Mouse (Mus musculus) heart, adult 18-20 months (tissue): ENCODE data around the gene Mrpl9. TPM values are rescaled to one million over a fixed set of nuclear protein-coding genes. Genes with fewer than 3 reads are reported as not detected.

Experiments
- DNase-seq, 2 experiments: peaks; one replicate each; pipeline ENCODE4 v3.0.0; 2021 to 2022; ENCODE audit warnings: mixed read lengths in 1 of 2
- total RNA-seq, 2 experiments: library from RNA; stranded (reverse); gene quantifications; 2 replicates each; pipeline ENCODE4 v1.2.3; 2021

Gene Mrpl9
- total RNA-seq, 2 experiments from 2014 or later = 66.2 to 74.9 TPM

DNA sequence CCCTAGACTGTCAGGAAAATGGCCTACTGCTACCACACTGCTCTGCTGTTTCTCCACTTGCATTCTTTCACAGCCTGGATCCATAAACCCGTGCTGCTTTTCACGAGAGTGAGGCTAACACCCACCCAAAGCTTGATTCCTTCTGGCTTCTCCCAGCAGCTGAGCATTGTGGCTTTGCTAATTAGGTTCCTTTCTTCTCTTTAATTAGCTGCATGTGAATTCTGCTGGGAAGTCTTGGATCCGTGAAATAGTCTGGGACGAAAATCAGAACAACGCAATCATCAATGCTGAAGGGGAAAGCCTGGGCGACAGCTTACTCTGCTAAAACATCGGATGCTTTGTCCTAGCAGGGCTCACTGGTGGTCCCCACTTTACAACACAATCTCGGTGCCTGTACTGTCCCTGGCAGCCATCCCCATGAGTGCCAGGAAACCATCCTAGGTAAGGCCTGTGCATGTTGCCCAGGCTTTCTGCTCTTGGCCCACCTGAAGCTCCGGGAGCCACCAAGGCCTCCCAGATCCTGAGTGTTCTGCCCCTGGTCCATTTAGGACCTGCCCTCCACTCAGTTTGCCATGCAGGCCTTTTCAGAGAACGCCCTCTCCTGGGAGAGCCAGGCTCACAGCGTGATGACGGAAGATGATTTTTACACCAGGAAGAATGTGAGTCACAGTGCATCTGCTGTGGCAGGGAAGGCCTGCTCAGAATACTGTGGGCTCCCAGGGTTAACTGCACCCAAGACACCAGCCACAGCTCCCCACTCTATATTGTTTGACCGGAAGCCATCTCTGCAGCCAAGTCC, 22.7 kb downstream of the Mrpl9 start:
- DNase-seq = no peak

DNA sequence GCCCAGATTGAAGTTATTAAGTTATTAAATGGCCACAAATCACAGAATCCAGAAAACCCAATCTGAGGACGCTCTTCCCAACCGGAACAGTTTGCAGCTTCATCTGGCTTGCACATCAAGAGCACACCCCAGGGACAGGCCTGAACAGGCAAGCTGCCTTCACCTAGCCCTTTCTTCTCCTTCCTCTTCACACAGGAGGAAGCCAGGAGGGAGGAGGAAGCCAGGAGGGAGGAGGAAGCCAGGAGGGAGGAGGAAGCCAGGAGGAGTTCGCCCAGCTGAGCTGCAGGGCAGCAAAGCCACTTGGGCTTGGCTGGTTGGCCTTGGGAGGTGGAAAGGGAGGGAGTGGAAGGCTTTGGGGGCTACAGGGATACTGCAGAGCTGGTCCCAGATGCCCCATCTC, 25.8 kb downstream of the Mrpl9 start:
- no peak for DNase-seq

DNA sequence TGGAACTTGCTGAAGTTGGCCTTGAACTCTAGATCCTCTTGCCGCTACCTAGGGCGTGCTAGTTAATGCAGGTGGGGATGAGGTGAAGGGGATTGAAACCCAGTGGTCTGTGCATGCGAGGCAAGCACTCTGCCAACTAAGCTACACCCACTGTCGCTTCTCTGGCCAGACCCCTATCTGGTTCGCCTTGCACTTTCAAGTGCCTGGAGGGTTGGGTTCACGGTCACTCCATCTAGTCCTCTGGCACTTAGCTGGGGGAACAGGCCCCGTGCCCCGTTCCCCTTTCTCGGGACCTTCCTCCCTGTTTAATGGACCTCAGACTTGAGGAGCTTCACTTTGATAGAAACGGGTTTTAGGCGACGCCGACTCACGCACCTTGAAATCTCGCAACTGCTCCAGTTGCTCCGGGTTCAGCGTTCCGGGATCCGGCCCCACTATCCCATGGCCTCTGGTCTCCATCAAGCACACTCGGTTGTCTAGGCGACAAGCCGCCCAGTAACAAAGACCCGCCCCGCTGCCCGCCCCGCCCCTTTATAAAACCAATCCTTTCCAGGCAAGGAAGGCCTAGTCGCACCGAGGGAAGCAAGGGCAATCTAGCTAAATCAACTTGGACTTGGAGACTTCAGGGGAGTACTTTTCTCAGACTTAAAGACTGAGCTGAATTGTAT, 29.5 kb downstream of the Mrpl9 start:
- peak; percentile 44 to 48 for DNase-seq

DNA sequence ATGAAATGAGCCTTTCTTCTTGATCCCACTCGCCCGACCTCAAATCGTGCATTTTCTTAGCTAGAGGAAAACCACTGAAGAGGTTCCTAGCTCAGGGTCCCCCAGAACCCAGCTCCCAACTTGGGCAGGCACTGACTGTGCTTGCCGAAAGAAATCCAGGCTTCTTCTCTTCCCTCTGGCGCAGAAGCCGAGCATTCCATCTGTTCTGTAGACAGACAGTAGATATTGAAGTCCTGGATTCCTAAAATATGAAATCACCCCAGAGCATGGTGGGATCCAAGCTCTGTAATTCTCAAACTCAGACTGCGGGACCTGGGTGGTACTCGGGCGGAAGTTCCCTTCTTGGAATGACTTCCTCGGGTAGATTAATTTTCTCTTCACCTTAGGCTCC, 30.0 kb downstream of the Mrpl9 start:
- no peak for DNase-seq

DNA sequence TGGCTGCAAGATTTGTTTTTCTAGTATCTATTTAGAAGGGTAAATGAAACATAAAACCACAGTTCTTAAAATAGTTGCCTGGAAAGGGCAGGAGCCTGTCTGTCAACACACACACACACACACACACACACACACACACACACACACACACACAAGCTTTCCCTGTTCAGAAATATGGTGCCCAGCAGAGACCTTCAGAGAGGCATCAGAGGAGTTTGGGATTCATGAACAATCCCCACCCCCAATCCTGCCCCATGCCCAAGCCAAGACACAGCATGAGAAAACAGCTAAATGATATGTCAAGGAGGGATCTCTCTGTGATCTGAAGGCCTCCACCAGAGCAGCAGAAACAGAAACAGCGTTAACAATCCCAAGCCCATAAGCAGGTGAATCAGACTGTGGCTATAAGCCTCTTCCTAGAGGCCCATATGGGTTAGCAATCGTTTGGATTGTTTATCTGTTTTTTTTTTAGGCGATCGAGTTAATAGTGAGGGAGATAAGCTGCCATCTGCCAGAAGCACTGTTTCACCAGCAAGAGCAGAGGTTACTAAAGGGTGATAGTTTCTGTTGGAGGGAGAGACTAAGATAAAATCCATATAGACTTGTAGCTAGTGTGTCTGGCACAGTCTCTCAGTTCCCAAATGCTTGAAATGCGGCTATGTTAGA, 30.6 kb downstream of the Mrpl9 start:
- peak in 1 of 2 experiments; percentile 16 for DNase-seq

DNA sequence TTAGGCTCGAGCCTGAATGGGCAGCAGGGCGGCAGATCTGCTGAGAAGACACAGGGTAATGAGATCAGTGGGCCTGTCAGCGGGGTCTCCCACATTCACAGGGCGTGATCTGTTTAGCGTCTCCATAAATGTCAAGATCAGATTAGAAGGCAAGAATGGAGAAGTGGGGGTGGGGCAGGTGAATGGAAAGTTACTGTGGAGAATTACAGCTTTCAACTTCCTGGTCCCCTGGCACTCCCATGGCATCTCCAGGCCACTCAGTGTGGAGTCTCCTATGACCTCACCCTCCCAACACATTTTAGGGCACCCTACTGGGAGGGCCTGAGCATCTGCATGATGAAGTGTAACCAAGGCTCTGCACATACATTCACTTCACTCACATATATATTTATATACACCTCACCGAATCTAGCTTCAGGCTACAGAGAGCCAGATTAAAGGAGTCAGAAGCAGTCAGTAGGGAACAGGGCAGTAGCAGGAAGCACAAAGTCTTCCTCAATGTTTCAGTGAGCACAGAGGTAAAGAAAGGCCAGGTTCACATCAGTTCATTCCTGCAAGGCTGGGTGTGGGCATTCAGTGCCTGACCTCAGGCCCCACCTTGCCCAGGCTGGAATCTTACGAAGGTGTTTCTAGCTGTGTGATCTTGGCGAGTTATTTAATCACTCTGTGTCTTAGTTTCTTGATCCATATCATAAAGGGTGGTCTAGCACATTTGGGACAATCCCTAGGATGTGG, 33.4 kb downstream of the Mrpl9 start:
- DNase-seq = no peak

DNA sequence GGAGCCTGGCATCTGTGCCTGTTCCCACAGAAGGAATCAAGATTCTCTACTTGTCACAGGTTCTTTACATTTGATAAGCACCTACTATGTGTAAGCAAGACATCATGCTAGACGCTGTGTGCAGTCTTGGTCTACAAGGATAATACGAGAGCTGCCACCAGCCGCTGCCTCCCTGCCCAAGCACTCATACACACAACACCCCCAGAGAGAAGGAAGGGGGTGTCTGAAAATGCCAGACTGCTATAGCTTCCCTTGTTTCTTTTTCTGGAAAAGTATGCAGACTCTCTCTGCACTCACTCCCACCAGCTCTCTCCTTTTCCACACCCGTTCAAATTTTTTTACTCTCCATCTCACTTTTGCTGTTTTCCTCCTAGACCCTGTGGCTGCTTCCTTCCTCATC, 34.3 kb downstream of the Mrpl9 start:
- no peak for DNase-seq

DNA sequence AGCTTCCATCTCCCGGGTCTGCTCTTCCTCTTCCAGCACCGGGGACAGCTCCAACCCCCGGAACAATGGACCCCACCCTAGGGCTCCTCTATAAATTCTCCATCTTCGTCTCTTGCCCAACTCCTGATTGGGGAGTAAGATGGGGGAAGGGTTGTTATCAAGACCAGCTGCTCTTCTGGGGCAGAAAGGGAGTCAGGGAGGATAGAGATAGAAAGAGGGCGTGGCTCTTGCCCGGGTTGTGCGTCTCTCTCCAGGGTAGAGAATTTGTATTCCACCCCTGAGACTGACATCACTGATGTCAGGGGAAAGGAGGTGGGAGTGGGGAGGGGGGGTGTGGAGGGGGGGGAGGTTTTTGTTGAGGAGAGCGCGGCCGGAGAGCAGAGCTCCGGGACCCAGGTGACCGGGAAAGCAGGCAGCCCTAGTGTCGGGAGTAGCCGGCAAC, 34.9 kb downstream of the Mrpl9 start, which contains the start of gene Celf3:
Gene Celf3 (plus strand): TSS at position 315 of the 442 bp plus-strand sequence.
- no peak for DNase-seq

DNA sequence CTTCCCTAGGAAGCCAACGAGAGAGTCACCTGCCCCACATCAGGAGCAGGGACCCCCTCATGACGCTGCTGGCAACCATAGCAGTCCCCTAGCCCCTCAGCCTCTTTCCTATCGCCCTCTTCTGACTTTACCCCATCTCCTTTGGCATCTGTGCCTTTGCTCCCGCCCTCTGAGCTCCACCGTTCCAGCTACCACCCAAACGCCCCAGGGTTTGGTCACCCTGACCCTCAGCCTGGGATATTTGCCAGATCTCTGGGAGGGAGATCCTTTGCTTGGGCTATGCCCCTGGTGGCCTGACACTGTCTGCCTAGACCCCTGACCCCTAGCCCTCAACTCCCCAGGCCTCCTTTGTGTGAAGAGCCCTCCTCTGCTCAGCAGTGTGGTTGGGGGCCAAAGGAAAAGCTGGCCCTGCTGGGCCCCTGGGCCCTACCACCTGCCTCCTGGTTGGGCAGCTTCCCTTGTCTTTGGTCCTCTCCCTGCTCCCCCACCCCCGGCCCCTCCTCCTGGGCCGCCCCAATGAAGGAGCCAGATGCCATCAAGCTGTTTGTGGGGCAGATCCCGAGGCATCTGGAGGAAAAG, 35.6 kb downstream of the Mrpl9 start:
- DNase-seq = no peak

DNA sequence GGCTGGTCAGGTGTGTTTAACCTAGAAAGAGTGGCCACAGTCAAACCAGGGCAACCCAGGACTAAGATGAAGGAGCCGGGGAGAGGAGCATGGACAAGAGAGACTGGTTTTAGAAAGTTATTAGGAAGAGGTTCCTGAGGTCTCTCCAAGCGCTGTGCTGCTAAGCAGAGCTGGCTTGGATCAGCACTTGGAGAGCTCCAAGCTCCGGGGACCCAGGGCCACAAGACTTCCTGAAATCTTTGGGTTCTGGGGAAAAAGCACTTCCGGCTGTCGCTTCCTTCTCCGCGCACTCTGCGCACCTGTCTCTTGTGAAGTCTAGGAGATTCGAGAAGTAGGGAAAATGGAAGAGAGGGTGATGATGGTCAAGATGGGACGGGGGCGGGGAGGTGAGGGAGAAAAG, 36.4 kb downstream of the Mrpl9 start:
- DNase-seq = no peak

DNA sequence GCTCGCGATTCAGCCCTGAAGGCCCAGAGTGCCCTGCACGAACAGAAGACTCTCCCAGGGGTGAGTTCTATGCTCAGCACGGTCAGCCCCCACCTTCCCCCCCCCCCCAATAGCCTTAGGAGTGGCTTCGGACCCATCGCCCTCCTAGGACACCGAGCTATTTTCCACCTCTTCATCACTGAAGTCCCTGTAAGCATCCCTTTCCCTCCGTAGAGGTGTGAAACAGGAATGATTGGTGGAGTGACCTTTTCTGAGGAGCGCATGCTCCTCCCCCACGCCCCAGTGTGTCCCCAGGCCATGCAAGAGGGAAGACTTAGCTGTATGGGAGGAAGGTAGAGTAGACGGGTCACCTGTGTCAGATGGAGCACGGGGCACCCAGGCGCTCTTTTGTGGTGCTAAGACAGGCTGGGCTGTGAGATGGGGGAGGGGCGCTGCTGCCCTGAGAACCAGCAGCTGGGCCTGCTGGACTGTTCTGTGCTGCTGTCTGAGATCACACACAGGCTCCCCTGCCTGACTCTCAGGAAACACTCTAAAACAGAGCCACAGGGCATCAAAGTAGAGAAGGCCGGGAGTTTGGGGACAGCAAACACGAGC, 37.3 kb downstream of the Mrpl9 start, which contains the start of gene Riiad1:
Gene Riiad1 (minus strand): TSS at position 51 of the 594 bp plus-strand sequence.
- DNase-seq = no peak

DNA sequence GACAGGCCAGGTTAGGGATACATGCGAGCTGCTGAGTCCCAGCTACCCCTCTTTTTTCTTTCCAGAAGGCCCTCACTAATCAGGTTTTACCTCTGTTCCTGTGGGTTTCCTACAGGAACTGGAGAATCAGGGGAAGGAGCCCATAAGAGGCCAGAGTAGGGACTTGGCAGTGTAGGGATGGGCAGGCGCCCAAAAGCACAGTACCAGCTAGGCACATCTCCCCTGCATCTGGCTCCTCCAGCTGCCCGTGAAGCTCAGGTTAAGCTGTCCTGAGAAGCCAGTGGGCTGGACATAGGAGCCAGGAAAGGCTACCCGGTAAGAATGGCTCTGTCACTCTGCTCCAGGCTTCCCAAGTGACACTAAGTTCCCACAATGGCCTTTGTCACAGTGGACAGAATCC, 38.3 kb downstream of the Mrpl9 start:
- DNase-seq = no peak

DNA sequence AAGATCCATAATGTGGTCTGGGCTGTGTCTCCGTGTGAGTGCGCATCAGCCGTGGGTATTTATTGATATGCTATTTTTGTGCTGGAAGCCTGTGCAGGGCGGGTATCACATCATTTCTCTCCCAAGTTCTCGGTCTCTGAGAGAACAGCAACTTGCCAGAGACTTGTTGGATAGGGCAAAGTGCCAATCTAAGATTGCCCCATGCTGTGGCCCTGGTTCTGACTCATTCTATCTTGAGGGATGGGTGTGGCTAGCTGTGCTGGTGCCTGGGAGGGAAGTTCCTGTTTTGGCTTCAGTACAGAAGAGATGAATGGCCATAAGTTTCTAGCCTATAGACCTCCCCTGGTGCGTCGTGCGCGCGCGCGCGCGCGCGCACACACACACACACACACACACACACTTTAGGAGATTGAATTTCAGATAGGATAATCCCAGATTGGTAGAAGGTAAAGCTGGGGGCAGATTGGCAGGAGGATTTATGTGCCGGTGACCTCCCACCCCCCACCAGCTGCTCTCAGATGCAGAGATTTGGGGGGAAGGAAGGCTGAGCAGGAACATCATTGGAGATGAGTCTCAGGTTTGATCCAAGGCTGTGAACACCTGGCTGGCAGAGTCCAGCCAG, 39.8 kb downstream of the Mrpl9 start:
- peak; percentile 20 to 59 for DNase-seq

DNA sequence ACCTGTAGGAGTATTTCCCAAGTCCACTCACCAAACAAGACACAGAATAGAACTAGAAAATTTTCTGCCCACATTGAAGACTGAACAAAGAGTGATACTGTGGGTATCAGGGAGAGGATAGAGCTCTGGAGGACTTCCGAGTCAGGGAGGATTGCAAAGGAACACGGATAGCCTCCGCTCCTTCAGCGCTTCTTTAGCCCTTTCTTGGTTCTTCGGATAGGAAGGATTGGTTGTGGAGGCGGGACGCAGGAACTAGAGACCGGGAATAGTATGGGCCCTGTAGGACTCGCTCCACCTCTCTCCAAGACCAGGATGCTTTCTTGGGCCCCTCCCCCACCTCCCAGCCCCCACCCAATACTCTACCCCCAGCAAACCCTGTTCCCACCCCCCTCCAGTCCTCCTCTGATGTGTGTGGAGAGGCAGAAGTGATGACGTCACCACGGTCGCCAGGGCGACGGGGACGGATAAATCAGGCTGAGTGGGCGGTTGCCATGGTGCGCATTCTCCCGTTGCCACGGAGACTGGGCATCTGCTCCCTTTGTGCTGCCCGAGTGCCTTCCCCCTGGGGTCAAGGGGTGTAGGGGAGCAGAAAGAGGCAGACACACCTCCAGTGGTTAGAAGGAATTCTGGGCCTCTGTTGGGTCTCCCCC, 40.8 kb downstream of the Mrpl9 start:
- DNase-seq = no peak

DNA sequence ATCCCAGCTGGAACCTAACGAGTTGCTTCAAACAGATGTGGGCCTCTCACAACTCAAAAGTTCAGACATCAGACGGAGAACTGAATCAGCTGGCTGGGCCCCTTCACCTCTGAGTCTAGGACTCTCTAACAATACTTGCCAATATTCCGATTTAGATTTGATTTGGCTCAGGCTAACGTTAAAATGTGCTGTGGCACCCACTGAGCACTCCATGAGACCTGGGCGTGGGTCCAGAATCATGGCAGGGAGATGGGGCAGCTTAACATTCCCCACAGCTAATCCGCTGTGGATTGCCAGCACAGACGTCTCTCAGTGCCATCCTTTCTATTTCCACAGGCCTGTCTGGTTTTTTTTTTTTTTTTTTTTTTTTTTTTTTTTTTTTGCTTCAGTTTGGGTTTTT, 42.8 kb downstream of the Mrpl9 start:
- no peak for DNase-seq

DNA sequence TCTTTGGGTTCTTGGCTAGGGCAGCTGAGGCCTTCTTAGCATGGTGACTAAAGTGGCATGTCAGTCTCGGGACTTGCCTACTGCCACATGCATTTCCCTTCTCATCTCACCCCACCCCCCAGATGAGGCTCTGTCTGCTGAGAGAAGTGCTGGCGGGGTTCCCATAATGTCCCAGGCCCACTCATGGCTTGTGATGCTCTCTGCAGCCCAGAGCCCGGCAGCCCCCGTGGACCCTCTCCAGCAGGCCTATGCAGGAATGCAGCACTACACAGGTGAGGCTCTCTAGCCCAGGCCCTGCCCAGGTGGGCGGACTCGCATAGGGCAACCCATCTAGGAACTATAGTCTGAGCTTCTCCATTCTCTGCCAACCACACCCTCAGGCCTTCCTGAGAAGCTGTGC, 44.5 kb downstream of the Mrpl9 start:
- DNase-seq = no peak

DNA sequence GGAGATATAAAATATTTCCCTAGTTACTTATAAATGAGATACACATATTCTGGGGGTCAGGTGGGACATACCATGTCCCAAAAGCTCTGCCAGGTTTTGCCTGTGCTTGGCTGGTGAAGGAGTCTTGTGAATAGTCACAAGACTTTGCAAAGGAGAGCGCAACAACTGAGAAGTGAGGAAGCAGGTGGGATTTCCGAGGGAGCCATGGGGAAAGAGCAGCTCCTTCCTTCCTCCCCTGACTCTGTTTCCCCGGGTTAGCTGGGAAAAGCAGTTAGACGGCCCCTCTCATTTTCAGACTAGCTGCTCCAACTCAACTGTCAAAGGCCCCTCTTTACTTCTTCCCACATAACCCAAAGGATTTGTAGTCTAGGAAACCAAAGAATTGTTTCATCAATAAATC, 54.0 kb downstream of the Mrpl9 start:
- DNase-seq = no peak
